Mouse (Mus musculus): ENCODE measurements around the gene Tjp1.

The Tjp1 gene

DNA sequence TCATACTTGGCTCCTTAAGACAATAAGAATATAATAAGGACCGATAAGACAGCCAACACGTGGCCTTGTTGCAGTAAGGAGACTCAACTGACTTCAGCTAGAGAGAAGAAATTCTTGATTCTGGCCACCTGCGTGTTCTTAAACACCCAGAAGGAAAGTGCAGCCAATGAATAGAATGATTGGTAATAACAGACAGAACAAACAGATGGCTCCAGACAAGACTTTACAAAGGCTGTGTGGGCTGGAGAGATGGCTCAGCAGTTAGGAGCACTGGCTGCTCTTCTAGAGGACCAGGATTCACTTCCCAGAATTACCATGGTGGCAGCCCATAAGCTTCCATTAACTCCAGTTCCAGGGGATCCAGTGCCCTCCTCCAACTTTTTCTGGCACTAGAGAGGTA lies 90.7 kb downstream of the Tjp1 start:
- no peak for DNase-seq (ENCODE audit: extremely low spot score, low spot score)

DNA sequence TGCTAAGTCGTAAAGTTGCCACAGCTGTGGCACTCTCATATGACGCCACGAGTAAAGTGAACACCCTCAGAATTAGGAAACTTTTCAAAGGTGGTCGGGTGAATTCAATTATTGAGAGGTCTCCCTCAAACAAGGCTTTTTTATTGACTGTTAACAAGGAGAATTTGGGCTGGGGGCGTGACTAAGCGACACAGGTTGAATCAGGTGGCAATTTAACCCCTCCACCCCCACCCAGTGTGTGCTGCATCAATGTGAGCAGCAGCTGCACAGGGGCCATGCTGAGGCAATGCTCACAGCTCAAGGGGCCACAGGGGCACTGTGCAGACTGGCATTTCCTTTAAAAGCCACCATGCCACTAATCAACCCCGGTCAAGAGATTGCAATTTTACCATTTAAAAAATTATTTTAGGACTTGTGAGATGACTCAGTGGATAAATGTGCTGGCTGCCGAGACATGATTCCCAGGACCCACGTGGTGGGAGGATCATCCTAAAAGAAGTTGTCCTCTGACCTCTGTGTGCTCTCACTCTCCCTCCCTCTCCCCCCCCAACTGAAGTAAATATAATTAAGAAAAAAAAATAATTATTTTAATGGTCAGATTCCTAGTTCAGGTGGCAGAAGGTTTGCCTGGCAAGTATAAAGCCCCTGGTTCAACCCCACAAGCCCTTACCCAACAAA lies 96.4 kb downstream of the Tjp1 start:
- no peak for DNase-seq (ENCODE audit: extremely low spot score, low spot score)

DNA sequence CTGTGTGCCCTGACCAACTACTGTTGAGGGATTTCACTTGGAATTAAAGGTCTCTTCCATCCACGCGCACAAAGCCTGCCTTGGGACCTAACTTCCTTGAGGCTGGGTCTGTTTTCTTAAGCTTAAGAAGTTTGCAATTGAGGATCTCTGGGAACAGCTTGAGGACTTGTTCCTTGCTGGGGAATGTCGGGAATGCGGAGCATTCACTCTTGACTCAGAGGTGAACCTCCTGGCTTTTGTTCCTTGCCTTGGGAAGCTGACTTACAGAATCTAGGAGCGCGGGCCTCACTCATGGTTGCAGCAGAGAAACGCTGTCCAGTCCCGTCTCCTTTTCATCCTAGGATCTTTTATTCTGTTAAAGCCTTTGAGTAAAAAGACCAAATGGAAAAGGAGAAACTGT lies 97.2 kb downstream of the Tjp1 start:
- no peak for DNase-seq (ENCODE audit: extremely low spot score, low spot score)

DNA sequence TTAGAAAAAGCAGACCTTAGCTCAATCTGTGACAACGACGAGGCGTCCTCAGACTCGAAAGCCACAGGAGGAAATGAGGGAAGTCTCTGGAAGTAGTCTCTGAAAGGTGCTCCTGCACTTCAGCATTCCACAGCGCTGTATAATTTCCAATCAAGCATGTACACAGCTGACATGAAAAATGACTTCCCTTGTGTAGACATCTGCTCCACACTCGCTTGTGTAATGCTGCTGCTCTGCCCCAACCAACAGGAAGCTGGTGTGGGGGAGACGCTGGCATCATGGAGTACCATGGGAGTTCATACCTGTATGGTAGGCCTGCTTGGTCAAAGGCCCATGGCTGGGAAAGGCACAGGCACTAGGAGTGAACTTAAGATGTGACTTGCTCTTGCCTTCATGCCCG lies 103.1 kb downstream of the Tjp1 start:
- DNase-seq (ENCODE audit: extremely low spot score, low spot score), result no peak

DNA sequence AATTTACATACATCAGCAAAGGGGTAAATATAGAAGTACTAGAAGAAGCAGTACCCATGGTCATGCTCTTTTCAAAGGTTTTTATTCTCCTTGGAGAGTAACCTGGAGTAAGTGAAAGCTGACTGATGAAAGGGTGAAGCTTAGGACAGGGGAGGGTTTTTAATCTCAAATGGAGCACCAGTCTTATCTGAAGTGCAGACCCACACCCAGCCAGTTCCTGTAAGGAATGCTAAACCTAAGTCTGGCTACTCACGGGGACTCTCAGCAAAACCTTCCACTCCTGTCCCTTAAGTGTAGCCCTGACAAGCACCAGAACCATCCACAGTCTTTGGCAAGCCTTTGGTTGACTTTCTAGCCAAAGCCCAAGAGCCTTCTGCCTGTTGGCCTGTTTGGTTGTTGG lies 105.1 kb downstream of the Tjp1 start:
- DNase-seq (ENCODE audit: extremely low spot score, low spot score), result no peak

DNA sequence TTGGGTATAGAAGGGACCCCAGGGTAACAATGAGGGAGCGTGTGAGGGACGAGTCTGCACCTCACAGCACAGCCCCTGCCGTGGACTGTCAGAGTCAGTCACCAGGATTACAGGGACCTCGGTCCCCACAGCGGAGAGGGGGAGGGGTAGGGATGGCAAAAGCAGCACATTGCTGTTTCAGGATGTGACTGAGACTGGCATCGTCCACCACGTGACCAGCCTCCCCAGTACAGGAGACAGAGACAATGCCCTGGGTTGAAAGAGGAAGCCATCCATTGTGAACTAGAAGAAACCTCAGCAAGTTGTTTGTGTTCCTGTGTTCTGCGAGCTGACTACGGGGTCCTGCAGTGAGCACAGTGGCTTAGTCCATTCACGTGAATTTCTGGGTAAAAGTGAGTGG lies 106.1 kb downstream of the Tjp1 start:
- DNase-seq (ENCODE audit: extremely low spot score, low spot score), result peak; percentile 52

DNA sequence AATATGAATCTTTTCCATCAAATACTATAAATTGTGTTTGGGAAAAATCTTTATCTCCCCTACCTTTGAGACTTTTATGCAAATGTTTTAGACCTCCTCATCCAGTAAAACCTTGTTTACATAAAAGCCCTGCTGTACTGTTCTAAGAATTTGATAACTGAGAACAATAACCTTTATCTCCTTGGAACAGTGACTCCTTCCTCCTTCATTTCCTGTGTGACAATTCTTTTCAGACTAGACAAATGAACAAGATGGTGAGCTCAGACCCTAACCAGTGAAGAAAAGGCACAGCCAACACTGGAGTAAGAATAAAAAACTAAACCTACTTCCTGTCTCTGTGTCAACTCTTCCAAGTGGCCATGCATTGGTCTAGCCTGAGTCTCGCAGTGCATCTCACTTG lies 107.7 kb downstream of the Tjp1 start:
- no peak for DNase-seq (ENCODE audit: extremely low spot score, low spot score)

DNA sequence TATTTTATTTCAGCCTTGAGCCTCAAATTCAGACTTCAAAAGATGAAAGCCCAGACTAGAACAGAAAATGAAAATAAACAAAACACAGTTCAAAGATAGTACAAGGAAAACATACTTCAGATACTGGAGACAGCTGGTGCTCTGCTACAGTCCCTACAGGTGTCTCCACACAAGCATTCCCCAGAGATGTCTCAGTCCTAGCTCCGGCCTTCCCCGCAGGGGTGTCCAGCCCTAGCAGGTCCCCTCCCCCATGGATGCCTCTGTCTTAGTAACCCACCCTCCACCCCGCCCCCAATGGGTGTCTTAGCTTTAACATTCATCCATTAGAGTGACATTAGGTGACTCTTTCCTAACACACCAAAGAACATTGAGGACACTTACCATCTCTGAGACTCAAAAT lies 108.6 kb downstream of the Tjp1 start:
- DNase-seq (ENCODE audit: extremely low spot score, low spot score), result no peak

DNA sequence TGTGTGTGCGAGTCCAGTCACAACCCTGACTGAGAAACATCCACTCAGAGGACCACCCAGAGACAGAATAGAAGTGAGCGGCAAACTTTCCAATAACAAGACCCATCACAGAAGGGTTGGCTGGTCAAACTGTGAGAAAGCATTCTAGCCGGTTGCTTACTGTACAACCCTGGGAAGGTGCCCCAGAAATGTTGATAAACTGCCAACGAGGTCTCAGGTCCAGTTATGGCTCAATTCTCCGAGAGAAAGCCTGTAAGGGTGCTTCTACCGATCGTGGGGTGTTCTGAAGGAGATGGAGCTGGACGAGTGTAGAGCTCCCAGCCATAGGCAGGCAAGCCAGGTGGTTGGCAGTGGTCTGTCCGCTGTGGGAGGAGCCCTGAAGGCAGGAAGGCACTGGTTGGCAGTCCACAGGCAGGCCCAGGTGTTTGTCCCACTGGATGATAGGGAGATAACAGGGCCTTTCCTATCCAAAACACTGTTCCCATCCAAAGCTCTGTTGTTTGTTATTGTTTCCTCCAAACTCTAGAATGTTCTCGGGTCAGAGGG lies 109.1 kb downstream of the Tjp1 start:
- DNase-seq (ENCODE audit: extremely low spot score, low spot score), result no peak

DNA sequence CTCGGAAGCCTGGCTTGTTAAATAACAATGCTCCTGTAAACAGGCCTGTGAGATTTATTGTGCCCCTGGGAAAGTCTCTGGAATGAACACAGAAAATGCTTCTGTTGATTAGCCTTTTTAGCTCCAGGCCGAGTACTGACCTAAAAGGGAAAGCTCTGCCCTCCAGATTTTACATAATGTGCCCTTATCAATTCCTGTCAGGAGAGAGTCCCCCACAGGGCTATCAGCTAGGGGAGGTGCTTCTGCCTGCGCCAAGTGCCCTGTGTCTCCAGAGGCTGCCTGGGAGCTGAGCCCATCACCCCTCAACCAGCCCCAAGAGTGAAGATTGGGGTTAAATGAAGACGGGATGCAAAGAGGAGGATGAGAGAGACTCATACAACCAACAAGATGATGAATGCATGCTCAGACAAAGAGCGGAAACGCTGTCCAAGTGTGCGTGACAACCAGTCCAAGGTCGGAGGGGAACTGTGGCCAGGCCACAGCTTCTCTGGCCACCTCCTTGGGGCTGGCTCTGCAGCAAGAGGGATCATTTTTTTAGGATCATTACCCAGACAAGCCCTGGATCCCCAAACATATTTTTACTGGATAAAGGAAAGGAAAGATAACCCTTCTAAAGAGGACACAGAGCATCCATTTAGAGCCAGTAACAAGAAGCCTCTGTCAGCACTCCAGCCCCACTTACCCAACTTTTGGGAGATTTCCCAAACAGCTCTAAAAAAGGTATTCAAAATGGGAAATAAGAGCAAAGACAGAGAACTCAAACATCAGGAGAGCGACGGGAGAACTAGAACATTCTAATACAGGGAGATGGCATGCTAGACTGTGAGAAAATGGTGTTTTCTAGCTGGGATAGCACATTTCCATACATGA lies 110.1 kb downstream of the Tjp1 start:
- no peak for DNase-seq (ENCODE audit: extremely low spot score, low spot score)

DNA sequence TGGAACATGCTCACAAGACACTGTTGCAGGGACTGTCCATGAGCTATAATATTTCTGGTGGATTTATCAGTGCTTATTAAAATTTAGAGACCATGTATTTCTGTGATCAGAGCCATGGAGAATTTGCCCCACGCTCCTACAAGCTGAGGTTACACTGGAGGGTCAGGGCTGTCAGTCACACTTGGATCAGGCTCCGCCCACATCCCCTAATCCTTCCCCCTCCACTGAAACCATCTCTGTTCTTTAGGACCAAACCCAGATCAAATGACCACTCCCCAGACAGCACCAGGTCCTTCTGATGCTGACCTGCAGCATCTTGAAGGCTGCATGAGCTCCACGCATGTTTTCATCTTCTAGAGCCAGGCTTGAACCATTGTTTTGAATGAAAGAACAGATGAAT lies 111.1 kb downstream of the Tjp1 start:
- no peak for DNase-seq (ENCODE audit: extremely low spot score, low spot score)

DNA sequence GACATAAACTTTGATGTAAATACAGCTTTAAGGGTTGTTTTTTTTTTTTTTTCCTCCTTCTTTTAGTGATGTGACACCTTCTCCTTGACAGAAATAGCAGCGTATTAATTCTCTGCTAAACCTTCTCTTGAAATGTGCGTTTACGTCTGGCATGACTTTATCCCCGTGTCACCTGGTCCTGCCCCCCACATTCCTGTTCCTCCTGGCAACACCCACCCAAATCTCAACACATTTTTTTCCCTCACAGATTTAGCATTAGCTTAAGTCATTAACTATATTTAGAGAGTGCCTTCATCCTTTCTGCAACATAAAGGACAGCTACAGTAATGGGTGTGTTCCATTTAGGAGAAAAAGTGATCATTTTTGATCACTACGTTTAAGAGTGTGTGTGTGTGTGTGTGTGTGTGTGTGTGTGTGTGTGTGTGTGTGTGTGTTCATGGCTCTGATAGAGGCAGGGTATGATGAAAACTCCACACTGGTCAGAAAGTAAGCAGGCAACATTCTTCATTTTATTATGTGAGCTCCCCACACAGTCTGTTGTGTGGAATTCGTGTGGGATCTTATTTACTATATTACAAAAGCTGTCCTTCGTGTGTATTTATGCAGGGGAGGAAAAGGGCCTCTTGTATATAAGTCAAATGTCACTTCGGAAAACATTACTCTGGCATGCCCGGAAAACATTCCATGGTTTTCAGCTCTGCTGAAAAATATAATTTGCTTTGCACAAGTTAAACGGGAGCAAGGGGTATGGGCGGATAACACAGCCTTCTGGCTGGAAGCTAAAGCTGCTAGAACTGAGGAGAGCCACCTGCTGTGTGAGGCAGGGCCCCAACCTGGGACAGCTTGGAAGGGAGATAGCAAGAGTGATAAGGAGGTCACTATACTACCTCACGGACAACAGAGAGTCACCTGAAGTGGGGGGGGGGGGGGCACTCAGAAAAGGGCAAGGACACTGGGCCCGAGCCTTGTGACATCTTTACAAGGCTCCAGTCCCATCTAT lies 113.3 kb downstream of the Tjp1 start:
- DNase-seq (ENCODE audit: extremely low spot score, low spot score), result no peak

DNA sequence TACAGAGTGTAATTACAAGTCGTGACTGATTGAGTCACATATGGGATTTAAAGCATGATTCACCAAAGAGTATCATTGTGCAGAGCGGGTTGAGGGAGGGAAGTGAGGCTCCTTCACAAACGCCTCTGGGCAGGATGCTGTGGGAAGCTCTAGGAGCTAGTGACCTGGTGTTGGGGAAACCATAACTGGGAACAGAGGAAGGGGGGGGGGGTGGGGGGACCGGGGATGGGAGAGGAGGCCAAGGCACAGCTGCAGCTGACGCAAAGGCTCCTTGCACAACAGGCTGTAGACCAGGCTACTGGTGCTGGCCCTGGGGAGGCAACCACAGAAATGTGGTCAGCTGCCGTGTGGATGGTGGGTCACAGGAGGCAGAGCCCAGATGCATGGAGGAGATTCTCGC lies 116.9 kb downstream of the Tjp1 start:
- no peak for DNase-seq (ENCODE audit: extremely low spot score, low spot score)

DNA sequence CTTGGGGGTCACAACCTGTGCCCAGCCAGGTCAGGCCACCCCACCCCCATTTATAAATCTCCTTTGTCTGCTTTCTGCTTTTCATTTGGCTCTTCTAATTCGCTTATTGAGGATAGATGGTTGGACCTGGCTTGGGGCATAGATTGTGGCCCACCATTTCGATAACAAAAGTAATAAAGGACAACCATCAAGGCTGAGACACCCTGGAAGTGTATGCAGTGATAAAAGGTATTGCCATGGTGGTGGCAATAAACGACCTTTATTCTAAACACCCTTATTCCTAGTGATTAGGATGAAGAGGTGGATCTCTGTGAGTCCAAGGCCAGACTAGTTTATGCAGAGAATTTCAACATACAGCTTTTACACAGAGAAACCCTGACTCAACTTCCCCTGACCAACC lies 121.2 kb downstream of the Tjp1 start:
- DNase-seq (ENCODE audit: extremely low spot score, low spot score), result no peak

DNA sequence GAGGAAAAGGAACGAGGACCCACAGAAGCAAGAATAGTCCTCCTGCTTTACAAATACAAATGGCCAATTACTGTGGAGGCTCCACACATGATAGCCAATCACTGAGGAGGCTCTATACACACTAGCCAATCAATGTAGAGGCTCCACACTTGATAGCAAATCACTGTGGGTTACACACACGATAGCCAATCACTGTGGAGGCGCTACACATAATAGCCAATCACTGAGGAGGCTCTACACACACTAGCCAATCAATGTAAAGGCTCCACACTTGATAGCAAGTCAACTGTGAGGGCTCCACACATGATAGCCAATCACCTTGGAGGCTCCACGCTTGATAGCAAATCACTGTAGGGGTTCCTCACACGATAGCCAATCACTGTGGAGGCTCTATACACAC lies 125.1 kb downstream of the Tjp1 start:
- DNase-seq (ENCODE audit: extremely low spot score, low spot score), result no peak

DNA sequence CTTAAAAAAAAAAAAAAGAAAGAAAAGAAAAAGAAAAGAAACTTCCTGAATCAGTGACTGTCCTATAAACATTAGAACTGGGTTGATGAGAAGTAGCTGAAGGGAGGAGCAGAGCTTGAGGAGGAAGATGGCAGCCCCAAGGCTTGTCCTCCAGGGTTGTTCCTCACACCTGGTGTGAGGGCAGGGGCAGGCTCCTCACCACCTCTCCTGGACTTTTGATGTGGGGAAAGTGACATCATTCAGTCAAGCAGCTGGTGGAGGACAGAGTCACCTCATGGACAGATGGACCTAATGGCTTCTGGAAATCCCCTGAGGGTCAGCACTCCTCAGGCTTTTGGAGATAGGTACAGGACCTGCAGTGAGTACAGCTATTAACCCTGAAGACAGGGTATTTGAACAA lies 126.0 kb downstream of the Tjp1 start:
- DNase-seq (ENCODE audit: extremely low spot score, low spot score), result no peak

DNA sequence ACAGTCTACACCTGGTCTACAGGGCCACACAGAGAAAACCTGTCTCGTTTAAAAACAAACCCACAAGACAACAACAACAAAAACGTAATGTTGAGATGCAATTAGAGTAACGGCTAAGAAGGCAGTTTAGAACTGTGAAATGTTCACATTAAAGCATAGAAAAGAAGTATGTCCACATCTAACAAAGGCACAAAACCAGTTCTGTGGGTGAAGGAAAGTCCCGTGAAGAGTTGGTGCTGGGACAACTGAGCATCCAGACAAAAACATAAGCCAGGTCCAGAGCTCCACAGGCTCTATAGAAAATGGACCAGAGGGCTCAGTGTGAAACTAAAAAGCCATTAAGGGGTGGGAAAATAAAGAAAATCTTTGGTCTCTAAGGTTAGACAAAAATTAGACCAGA lies 131.7 kb downstream of the Tjp1 start:
- DNase-seq (ENCODE audit: extremely low spot score, low spot score), result no peak

DNA sequence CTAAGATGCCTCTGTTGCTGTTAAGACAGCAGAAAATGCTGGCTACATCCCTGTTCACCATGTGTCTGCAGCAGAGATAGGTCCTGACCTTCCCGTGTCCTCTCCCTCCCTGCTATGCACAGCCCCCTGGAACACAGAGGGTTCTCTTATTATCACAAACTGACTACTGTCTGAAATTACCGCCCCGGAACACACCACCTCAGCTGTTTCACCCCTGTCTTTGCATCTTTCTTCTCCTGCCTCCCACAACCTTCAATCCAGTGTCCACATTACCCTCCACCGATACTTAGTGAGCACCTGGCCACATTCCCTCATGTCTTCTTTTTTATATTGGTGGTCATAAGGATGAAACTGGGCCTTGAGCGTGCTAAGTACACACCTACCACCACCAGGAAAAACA lies 132.4 kb downstream of the Tjp1 start:
- no peak for DNase-seq (ENCODE audit: extremely low spot score, low spot score)

DNA sequence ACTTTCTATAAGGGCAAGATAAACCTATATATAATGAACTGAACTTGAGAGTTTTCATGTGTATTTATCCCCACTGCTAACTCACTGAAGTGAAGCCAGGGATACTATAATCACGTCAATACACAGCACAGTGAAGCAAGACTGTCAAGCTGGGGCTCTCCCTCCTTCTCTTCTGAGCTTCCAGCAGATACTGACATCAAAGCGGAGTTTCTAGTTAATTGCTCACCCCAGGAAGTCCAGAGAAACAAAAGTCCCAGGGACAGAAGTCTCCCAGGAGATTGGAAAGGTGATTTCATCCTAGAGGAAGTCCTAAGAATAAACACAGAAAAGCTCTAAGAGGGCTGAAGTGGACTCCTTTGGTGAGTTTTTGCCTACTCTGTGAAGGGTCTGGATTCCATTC lies 132.9 kb downstream of the Tjp1 start:
- no peak for DNase-seq (ENCODE audit: extremely low spot score, low spot score)

DNA sequence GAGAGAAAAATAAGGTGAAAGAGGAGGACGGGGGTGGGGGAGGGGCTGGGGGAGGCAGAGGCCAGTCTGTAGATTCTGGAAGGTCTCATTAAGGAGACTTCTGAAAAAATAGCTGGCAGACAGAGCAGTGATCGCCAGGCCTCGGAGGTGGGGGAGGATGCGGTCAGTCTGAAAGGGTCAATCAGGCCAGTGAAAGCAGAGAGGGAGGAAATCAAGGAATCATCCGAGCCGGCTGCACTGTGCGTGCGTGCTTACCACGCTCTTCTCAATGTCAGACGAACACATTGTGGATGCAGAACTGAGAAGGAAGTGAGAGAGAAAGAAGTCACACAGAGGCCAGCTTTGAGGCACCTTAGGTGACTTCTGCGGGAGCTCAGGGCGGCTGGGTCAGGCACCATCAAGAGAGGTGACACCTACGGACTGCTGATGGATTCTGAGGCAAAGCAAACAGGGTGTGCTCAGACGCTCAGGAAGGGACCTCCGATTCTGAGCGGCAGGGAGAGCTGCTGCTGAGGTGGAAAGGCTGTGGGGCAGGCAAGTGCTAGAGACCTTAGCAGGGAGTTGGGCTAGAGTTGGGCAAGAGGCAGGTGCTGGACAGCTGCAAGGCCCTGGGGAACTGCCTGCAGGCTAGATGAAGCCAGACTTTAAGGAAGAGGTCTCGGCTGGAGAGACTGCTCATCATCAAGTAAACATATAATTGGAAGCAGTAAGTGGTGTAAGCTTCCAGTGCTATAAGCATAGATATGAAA lies 133.7 kb downstream of the Tjp1 start:
- peak; percentile 40 for DNase-seq (ENCODE audit: extremely low spot score, low spot score)

DNA sequence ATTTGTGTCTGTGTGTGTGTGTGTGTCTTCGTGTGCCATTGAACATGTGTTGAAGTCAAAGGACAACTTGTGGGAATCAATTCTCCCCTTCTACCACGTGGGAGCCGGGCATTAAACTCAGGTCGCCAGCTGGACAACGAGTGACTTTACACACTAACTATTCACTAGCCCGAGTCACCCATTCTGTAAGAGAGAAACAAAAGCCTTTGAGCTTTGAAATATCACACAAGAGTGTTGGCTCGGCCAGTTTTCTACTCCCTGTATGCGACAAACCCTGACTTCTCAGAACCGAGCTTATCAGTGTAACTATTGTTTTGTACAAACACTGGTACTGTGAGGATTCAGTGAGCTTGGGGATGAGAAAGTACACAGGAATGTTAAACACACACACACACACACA lies 134.6 kb downstream of the Tjp1 start:
- no peak for DNase-seq (ENCODE audit: extremely low spot score, low spot score)

All from neural tube, embryonic 10.5 days (tissue).